Mouse (Mus musculus) MEL (cell line): ENCODE measurements around the gene Aatk.

Experiments used
- CTCF ChIP-seq, 3 experiments: IDR thresholded peaks in 2 of 3; conservative IDR thresholded peaks in 1 of 3; 2 replicates each; pipeline ENCODE4 v1.5.1; 2011 to 2012; ENCODE audit warnings: low read length in 3 of 3, low read depth in 2 of 3, mild to moderate bottlenecking in 2 of 3, improper control_type of control experiment in 1 of 3, inconsistent platforms in 1 of 3, mixed read lengths in 1 of 3, moderate library complexity in 1 of 3; ENCODE audit not compliant: control insufficient read depth in 1 of 3, insufficient read depth in 1 of 3, poor library complexity in 1 of 3, severe bottlenecking in 1 of 3
- GABPA ChIP-seq: IDR thresholded peaks from 2 replicates; pipeline ENCODE4 v1.6.1; 2012; ENCODE audit warnings: low read depth, mild to moderate bottlenecking, inconsistent platforms, low read length, improper control_type of control experiment, moderate library complexity

DNA sequence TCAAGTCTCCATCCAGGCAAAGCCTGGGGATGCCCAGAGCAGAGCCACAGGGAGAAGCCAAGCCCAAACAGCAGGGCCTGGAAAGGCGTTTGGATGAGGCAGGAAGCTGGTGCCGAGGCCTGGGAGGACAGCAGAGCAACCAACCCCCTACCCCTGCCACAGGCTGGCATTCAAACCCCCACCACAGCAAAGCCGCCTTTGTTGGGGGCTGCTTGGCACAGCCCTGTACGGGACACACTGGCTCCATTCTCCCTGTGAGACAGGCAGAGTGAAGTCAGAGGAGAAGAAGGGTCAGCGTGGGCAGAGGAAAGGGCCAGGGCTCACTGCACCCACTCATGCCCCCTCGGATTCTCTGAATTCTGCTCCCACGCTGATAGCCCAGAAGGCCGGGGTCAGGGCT lies 30.0 kb downstream of the Aatk start:
- TF ChIP-seq GABPA (no peak), CTCF (IDR thresholded peaks at IDR 0.05 in 2 of 3, conservative IDR thresholded peaks at IDR 0.05 in 1 of 3; ENCODE audit: control insufficient read depth in 1 of 3, insufficient read depth in 1 of 3, low read depth in 2 of 3, low read length in 3 of 3, poor library complexity in 1 of 3, severe bottlenecking in 1 of 3) (no peak)
